Mouse (Mus musculus) intestine, embryonic 16.5 days (tissue): ENCODE measurements around the gene Ddx55. TPM values are rescaled to one million over a fixed set of nuclear protein-coding genes. Genes with fewer than 3 reads are reported as not detected.

Source experiments
- ATAC-seq: fragments of 200-750 bp; cut with Nextera tagmentation; 2 replicates; pipeline ENCODE4 v1.8.0; 2017; ENCODE audit warnings: moderate TSS enrichment, moderate library complexity
- H3K27ac ChIP-seq: fragments of 300-500 bp; sonication (generic); 2 replicates; pipeline ENCODE4 v1.5.1; 2014; ENCODE audit warnings: mild to moderate bottlenecking, low read length
- H3K27me3 ChIP-seq: fragments of 300-500 bp; sonication (generic); replicated peaks from 2 replicates; pipeline ENCODE4 v1.6.1; 2014; ENCODE audit warnings: low read length, control low read depth, mixed read lengths; ENCODE audit not compliant: control insufficient read depth, insufficient read depth
- H3K36me3 ChIP-seq: fragments of 300-500 bp; sonication (generic); 2 replicates; pipeline ENCODE4 v1.6.1; 2014; ENCODE audit warnings: low read length, control low read depth; ENCODE audit not compliant: control insufficient read depth, insufficient read depth
- H3K4me1 ChIP-seq: fragments of 300-500 bp; sonication (generic); 2 replicates; pipeline ENCODE4 v1.6.1; 2014; ENCODE audit warnings: low read length, control low read depth, mixed read lengths; ENCODE audit not compliant: control insufficient read depth, insufficient read depth
- H3K4me2 ChIP-seq: fragments of 300-500 bp; sonication (generic); 2 replicates; pipeline ENCODE4 v1.6.1; 2014; ENCODE audit warnings: low read depth, low read length, control low read depth
- H3K4me3 ChIP-seq: fragments of 300-500 bp; sonication (generic); 2 replicates; pipeline ENCODE4 v1.5.1; 2014; ENCODE audit warnings: mild to moderate bottlenecking, low read length
- H3K9ac ChIP-seq: fragments of 300-500 bp; sonication (generic); 2 replicates; pipeline ENCODE4 v1.6.1; 2014; ENCODE audit warnings: low read depth, low read length
- H3K9me3 ChIP-seq: fragments of 300-500 bp; sonication (generic); 2 replicates; pipeline ENCODE4 v1.6.1; 2016; ENCODE audit warnings: low read length, control low read depth; ENCODE audit not compliant: control insufficient read depth
- WGBS: fragments of 180-500 bp; shearing (Covaris S2); extraction: QIAGEN DNeasy Blood & Tissue Kit; methylation state at CpG from one replicate; pipeline ENCODE4 v1.1.7; 2014; 5-methylcytosine and 5-hydroxymethylcytosine counted together
- polyA plus RNA-seq: library from polyadenylated mRNA; unstranded; fragments of >200 nt; fragmentation: Nextera tagmentation; extraction: Ambion mirVana; gene quantifications from 2 replicates; pipeline ENCODE4 v1.2.1, GENCODE M21; 2015

Gene Ddx55
- polyA plus RNA-seq, 1 experiment from 2014 or later: 14.5 TPM

GRCm38 (mm10) chr5:124521588-124521987, 31.1 kb upstream of the Ddx55 start:
- H3K36me3 ChIP-seq: no peaks in the 10 kb centered on the region
- H3K27me3 ChIP-seq: no peaks in the 10 kb centered on the region
- no peaks in the 10 kb centered on the region for H3K9me3 ChIP-seq
- H3K9ac ChIP-seq: no peak overlapping the region
- no peak overlapping the region for H3K4me2 ChIP-seq
- H3K4me1 ChIP-seq: no peaks in the 10 kb centered on the region
- H3K4me3 ChIP-seq: no peak overlapping the region
- no peak for ATAC-seq
- 88% methylated on average over 4 of the region's 4 CpGs for WGBS
- no peak overlapping the region for H3K27ac ChIP-seq

DNA sequence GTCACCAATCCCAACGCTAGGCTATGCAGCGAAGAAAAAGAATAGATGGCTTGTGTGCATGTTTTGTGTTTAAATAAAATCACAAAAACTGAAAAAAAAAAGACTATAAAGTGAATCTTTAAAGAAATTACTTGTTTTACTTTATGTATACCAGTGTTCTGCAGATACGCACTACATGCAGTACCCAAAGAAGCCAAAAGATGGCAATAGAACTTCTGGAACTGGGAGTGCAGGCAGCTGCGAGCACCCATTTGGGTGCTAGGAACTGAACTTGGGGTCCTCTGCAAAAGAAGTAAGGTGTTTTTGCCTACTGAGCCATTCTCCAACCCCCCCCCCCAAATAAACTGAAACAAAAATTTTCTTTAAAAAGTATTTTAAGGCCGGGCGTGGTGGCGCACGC, 29.6 kb upstream of the Ddx55 start:
- no peaks in the 10 kb centered on the region for H3K36me3 ChIP-seq
- H3K27me3 ChIP-seq: no peaks in the 10 kb centered on the region
- H3K4me2 ChIP-seq: no peak overlapping the region
- ATAC-seq: no peak
- H3K9ac ChIP-seq: no peak overlapping the region
- no peaks in the 10 kb centered on the region for H3K4me1 ChIP-seq
- H3K9me3 ChIP-seq: no peaks in the 10 kb centered on the region
- 95% methylated on average over 8 of the region's 8 CpGs for WGBS
- no peak overlapping the region for H3K4me3 ChIP-seq
- H3K27ac ChIP-seq: no peak overlapping the region

GRCm38 (mm10) chr5:124524943-124525342, 27.7 kb upstream of the Ddx55 start:
- WGBS: 92% methylated on average over 5 of the region's 5 CpGs
- no peak overlapping the region for H3K4me2 ChIP-seq

GRCm38 (mm10) chr5:124528351-124528750, 24.3 kb upstream of the Ddx55 start:
- WGBS: 68% methylated on average over 4 of the region's 4 CpGs
- Histone ChIP-seq H3K9me3 (no peaks in the 10 kb centered on the region), H3K4me2 (peak overlapping the region; percentile 85; the same call in 1 of the 2 replicates), H3K4me1 (peaks cover 15% of the 10 kb centered on the region), H3K9ac (peak overlapping the region; percentile 56; the same call in 1 of the 2 replicates), H3K27me3 (no peaks in the 10 kb centered on the region), H3K4me3 (peak overlapping the region; percentile 79), H3K27ac (no peak overlapping the region), H3K36me3 (no peaks in the 10 kb centered on the region)
- no peak for ATAC-seq

More at GRCm38 (mm10) chr5:124524943-124525342, 27.7 kb upstream of the Ddx55 start:
- Histone ChIP-seq H3K36me3 (no peaks in the 10 kb centered on the region), H3K4me1 (peaks cover 8% of the 10 kb centered on the region), H3K27ac (no peak overlapping the region), H3K4me3 (no peak overlapping the region), H3K27me3 (no peaks in the 10 kb centered on the region), H3K9ac (no peak overlapping the region), H3K9me3 (no peaks in the 10 kb centered on the region)
- no peak for ATAC-seq

DNA sequence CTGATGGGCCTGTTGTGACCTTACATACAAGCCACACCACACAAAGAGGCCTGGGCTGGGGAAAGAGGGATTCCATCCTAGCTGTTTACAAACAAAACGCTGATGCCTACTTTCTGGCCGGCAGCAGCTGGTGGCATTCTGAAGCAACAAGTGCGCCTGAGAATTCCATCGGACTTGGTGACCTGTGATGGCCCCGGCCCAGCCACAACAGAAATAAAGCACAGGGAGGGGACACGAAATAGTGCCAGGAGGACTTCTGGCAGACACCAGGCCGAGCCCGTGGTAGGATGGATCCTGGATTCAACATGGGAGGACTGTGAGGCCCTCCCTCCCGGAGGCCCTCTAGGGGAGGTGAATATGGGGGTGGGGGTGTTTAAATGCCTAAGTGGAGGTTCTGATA, 23.9 kb upstream of the Ddx55 start:
- no peak for ATAC-seq
- Histone ChIP-seq H3K4me3 (peak overlapping the region; percentile 79), H3K27me3 (no peaks in the 10 kb centered on the region), H3K4me1 (peaks cover 15% of the 10 kb centered on the region), H3K4me2 (peak overlapping the region; percentile 85), H3K9ac (peak overlapping the region; percentile 56), H3K36me3 (no peaks in the 10 kb centered on the region), H3K9me3 (no peaks in the 10 kb centered on the region), H3K27ac (0 out of 2 replicates have a peak overlapping the region, but pooled peaks have one; percentile 5)
- 29% methylated on average over 9 of the region's 9 CpGs for WGBS

DNA sequence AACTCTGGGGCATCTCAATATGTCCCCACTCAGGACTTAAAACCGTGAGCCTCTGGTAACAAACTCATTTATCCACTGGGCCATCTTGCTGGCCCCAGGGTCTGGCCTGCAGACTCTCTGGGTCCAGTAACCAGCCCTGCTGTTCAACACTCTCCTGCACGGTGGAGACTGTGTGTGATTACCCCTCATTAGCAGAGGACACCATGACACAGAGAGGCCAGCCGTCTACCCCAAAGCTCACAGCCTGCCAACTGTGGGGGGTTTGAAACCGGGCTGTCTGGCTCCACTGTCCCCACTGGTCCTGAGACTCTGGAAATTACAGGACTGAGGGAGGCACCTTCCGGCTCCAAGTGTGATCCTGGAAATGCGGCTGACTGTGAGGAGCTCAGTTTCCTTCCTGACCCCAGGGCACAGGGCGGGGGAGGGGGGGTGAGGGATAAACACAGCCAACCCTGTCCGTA, 23.4 kb upstream of the Ddx55 start:
- WGBS: 31% methylated on average over 8 of the region's 8 CpGs
- Histone ChIP-seq H3K27me3 (no peaks in the 10 kb centered on the region), H3K9ac (peak overlapping the region; percentile 56), H3K27ac (0 out of 2 replicates have a peak overlapping the region, but pooled peaks have one; percentile 5), H3K4me1 (peaks cover 15% of the 10 kb centered on the region), H3K4me3 (peak overlapping the region; percentile 79), H3K9me3 (no peaks in the 10 kb centered on the region), H3K4me2 (peak overlapping the region; percentile 85), H3K36me3 (no peaks in the 10 kb centered on the region)
- ATAC-seq: no peak

- H3K4me1 ChIP-seq: peaks cover 15% of the 10 kb centered on the region
- H3K4me2 ChIP-seq: peak overlapping the region; percentile 85
- ATAC-seq: no peak
- WGBS: 45% methylated on average over 8 of the region's 8 CpGs
- H3K36me3 ChIP-seq: no peaks in the 10 kb centered on the region
- no peaks in the 10 kb centered on the region for H3K27me3 ChIP-seq
- H3K27ac ChIP-seq: no peak overlapping the region; the same call in 1 of the 2 replicates
- H3K9ac ChIP-seq: peak overlapping the region; percentile 82
- no peaks in the 10 kb centered on the region for H3K9me3 ChIP-seq
- peak overlapping the region; percentile 79 for H3K4me3 ChIP-seq
These were observed 23.0 kb upstream of the Ddx55 start for GRCm38 (mm10) chr5:124529697-124530096.

- H3K36me3 ChIP-seq: no peaks in the 10 kb centered on the region
- peak within 1 kb of the TSS; percentile 83 for H3K27ac ChIP-seq
- WGBS: under 1% methylated on average over 71 of the region's 96 CpGs
- no peaks in the 10 kb centered on the region for H3K27me3 ChIP-seq
- H3K4me1 ChIP-seq: peaks cover 15% of the 10 kb centered on the region
- peak within 1 kb of the TSS; percentile 82 for H3K9ac ChIP-seq
- peak within 1 kb of the TSS; percentile 79 for H3K4me3 ChIP-seq
- peak; percentile 84 for ATAC-seq
- H3K9me3 ChIP-seq: no peaks in the 10 kb centered on the region
- H3K4me2 ChIP-seq: peak within 1 kb of the TSS; percentile 85
These were observed 21.7 kb upstream of the Ddx55 start, which contains the start of gene Rilpl1 for GRCm38 (mm10) chr5:124530655-124531582. Rilpl1 (minus strand) TSS chr5:124531391.

- WGBS: 17% methylated on average over 14 of the region's 14 CpGs
- ATAC-seq: peak; percentile 46
- H3K4me1 ChIP-seq: peaks cover 16% of the 10 kb centered on the region
These were observed 21.1 kb upstream of the Ddx55 start for GRCm38 (mm10) chr5:124531583-124531930.

More at GRCm38 (mm10) chr5:124531583-124531930, 21.1 kb upstream of the Ddx55 start:
- Histone ChIP-seq H3K36me3 (no peaks in the 10 kb centered on the region), H3K27ac (peak overlapping the region; percentile 83), H3K9me3 (no peaks in the 10 kb centered on the region), H3K27me3 (no peaks in the 10 kb centered on the region), H3K4me3 (peak overlapping the region; percentile 79), H3K4me2 (peak overlapping the region; percentile 85), H3K9ac (peak overlapping the region; percentile 82)
